Mouse (Mus musculus): Measurements from ENCODE around the gene Hsd17b11. TPM values are rescaled to one million over a fixed set of nuclear protein-coding genes. Genes with fewer than 3 reads are reported as not detected.
A peak's percentile ranks its signal among the peaks of the same experiment; 100 is the strongest.

Hsd17b11 gene
- polyA plus RNA-seq, 1 experiment from 2014 or later: 1.2 TPM

- Histone ChIP-seq H3K4me1 (replicated peaks) (peaks cover 15% of the 10 kb centered on the region), H3K4me3 (replicated peaks) (peak overlapping the region; percentile 78; the same call in 1 of the 2 replicates), H3K36me3 (peaks cover 23% of the 10 kb centered on the region), H3K9ac (replicated peaks) (no peak overlapping the region), H3K4me2 (replicated peaks) (peak overlapping the region; percentile 62), H3K27ac (no peak overlapping the region), H3K9me3 (no peaks in the 10 kb centered on the region), H3K27me3 (no peaks in the 10 kb centered on the region)
- no peak for ATAC-seq
- 60% methylated on average over 4 of the region's 4 CpGs for WGBS
Measured at GRCm38 (mm10) chr5:104048139-104048538, 26.4 kb upstream of the Hsd17b11 start.

- Histone ChIP-seq H3K27me3 (no peaks in the 10 kb centered on the region), H3K27ac (peak overlapping the region; percentile 67), H3K9ac (replicated peaks) (peak overlapping the region; percentile 87), H3K36me3 (peaks cover 20% of the 10 kb centered on the region), H3K4me3 (replicated peaks) (peak overlapping the region; percentile 78), H3K9me3 (no peaks in the 10 kb centered on the region), H3K4me2 (replicated peaks) (peak overlapping the region; percentile 62), H3K4me1 (replicated peaks) (peaks cover 15% of the 10 kb centered on the region)
- WGBS: 11% methylated on average over 19 of the region's 19 CpGs
- ATAC-seq: peak; percentile 31
Measured at GRCm38 (mm10) chr5:104047200-104048105, 25.7 kb upstream of the Hsd17b11 start.

GRCm38 (mm10) chr5:104046256-104047199, 24.8 kb upstream of the Hsd17b11 start, which contains the start of gene Nudt9:
Gene Nudt9 (plus strand): TSS chr5:104046306.
- 6% methylated on average over 77 of the region's 90 CpGs for WGBS
- peak within 1 kb of the TSS; percentile 87 for H3K9ac ChIP-seq (replicated peaks)
- H3K4me1 ChIP-seq (replicated peaks): peaks cover 15% of the 10 kb centered on the region
- H3K4me2 ChIP-seq (replicated peaks): peak within 1 kb of the TSS; percentile 62
- peaks cover 11% of the 10 kb centered on the region for H3K36me3 ChIP-seq
- peak; percentile 99 for ATAC-seq
- no peaks in the 10 kb centered on the region for H3K9me3 ChIP-seq
- no peaks in the 10 kb centered on the region for H3K27me3 ChIP-seq
- peak within 1 kb of the TSS; percentile 67 for H3K27ac ChIP-seq
- peak within 1 kb of the TSS; percentile 78 for H3K4me3 ChIP-seq (replicated peaks)

- Histone ChIP-seq H3K27me3 (no peaks in the 10 kb centered on the region), H3K36me3 (no peaks in the 10 kb centered on the region), H3K4me3 (replicated peaks) (no peak overlapping the region), H3K4me2 (replicated peaks) (no peak overlapping the region), H3K27ac (no peak overlapping the region), H3K9me3 (no peaks in the 10 kb centered on the region), H3K9ac (replicated peaks) (no peak overlapping the region), H3K4me1 (replicated peaks) (peaks cover 15% of the 10 kb centered on the region)
- WGBS: 52% methylated on average over 2 of the region's 2 CpGs
- ATAC-seq: no peak
Measured at GRCm38 (mm10) chr5:104043704-104044103, 22.0 kb upstream of the Hsd17b11 start.

GRCm38 (mm10) chr5:104042906-104043305, 21.2 kb upstream of the Hsd17b11 start:
- H3K27ac ChIP-seq: no peak overlapping the region

GRCm38 (mm10) chr5:104039154-104039932, 17.6 kb upstream of the Hsd17b11 start:
- Histone ChIP-seq H3K4me1 (replicated peaks) (no peaks in the 10 kb centered on the region), H3K9ac (replicated peaks) (no peak overlapping the region), H3K36me3 (no peaks in the 10 kb centered on the region), H3K27me3 (no peaks in the 10 kb centered on the region), H3K27ac (no peak overlapping the region), H3K9me3 (no peaks in the 10 kb centered on the region), H3K4me3 (replicated peaks) (no peak overlapping the region), H3K4me2 (replicated peaks) (no peak overlapping the region)
- no peak for ATAC-seq
- 64% methylated on average over 6 of the region's 6 CpGs for WGBS

More at GRCm38 (mm10) chr5:104042906-104043305, 21.2 kb upstream of the Hsd17b11 start:
- no peaks in the 10 kb centered on the region for H3K9me3 ChIP-seq
- H3K4me1 ChIP-seq (replicated peaks): peaks cover 11% of the 10 kb centered on the region
- H3K36me3 ChIP-seq: no peaks in the 10 kb centered on the region
- no peak overlapping the region for H3K9ac ChIP-seq (replicated peaks)
- no peak overlapping the region for H3K4me2 ChIP-seq (replicated peaks)
- H3K4me3 ChIP-seq (replicated peaks): no peak overlapping the region
- H3K27me3 ChIP-seq: no peaks in the 10 kb centered on the region
- 96% methylated on average over 2 of the region's 2 CpGs for WGBS
- no peak for ATAC-seq

- Histone ChIP-seq H3K36me3 (no peaks in the 10 kb centered on the region), H3K4me2 (replicated peaks) (no peak overlapping the region), H3K9ac (replicated peaks) (no peak overlapping the region), H3K4me3 (replicated peaks) (no peak overlapping the region), H3K4me1 (replicated peaks) (no peaks in the 10 kb centered on the region), H3K27me3 (no peaks in the 10 kb centered on the region), H3K9me3 (no peaks in the 10 kb centered on the region), H3K27ac (no peak overlapping the region)
- 93% methylated on average over 1 of the region's 1 CpGs for WGBS
- no peak for ATAC-seq
Measured at GRCm38 (mm10) chr5:104036686-104037085, 15.0 kb upstream of the Hsd17b11 start.

GRCm38 (mm10) chr5:104035824-104036223, 14.1 kb upstream of the Hsd17b11 start:
- H3K4me1 ChIP-seq (replicated peaks): no peaks in the 10 kb centered on the region
- H3K36me3 ChIP-seq: no peaks in the 10 kb centered on the region
- no peaks in the 10 kb centered on the region for H3K9me3 ChIP-seq
- no peaks in the 10 kb centered on the region for H3K27me3 ChIP-seq
- H3K4me2 ChIP-seq (replicated peaks): no peak overlapping the region
- H3K27ac ChIP-seq: no peak overlapping the region
- no peak overlapping the region for H3K4me3 ChIP-seq (replicated peaks)
- 70% methylated on average over 1 of the region's 1 CpGs for WGBS
- no peak for ATAC-seq
- H3K9ac ChIP-seq (replicated peaks): no peak overlapping the region

GRCm38 (mm10) chr5:104035066-104035465, 13.3 kb upstream of the Hsd17b11 start:
- no peak for ATAC-seq
- no peak overlapping the region for H3K4me2 ChIP-seq (replicated peaks)
- H3K4me3 ChIP-seq (replicated peaks): no peak overlapping the region
- no peak overlapping the region for H3K27ac ChIP-seq
- H3K9me3 ChIP-seq: no peaks in the 10 kb centered on the region
- H3K36me3 ChIP-seq: no peaks in the 10 kb centered on the region
- H3K9ac ChIP-seq (replicated peaks): no peak overlapping the region
- H3K4me1 ChIP-seq (replicated peaks): no peaks in the 10 kb centered on the region
- no peaks in the 10 kb centered on the region for H3K27me3 ChIP-seq

GRCm38 (mm10) chr5:104032434-104033097, 10.8 kb upstream of the Hsd17b11 start:
- H3K4me1 ChIP-seq (replicated peaks): no peaks in the 10 kb centered on the region
- H3K9ac ChIP-seq (replicated peaks): no peak overlapping the region
- no peak overlapping the region for H3K4me3 ChIP-seq (replicated peaks)
- ATAC-seq: no peak
- no peak overlapping the region for H3K4me2 ChIP-seq (replicated peaks)
- no peaks in the 10 kb centered on the region for H3K36me3 ChIP-seq
- H3K9me3 ChIP-seq: no peaks in the 10 kb centered on the region
- H3K27me3 ChIP-seq: no peaks in the 10 kb centered on the region
- 81% methylated on average over 2 of the region's 2 CpGs for WGBS
- H3K27ac ChIP-seq: no peak overlapping the region

GRCm38 (mm10) chr5:104025245-104025854, 3.6 kb upstream of the Hsd17b11 start:
- Histone ChIP-seq H3K27me3 (peaks cover 19% of the 10 kb centered on the region), H3K9ac (replicated peaks) (no peak overlapping the region), H3K4me2 (replicated peaks) (no peak overlapping the region), H3K4me1 (replicated peaks) (peaks cover 8% of the 10 kb centered on the region), H3K9me3 (no peaks in the 10 kb centered on the region), H3K27ac (no peak overlapping the region), H3K4me3 (replicated peaks) (no peak overlapping the region), H3K36me3 (no peaks in the 10 kb centered on the region)
- WGBS: 49% methylated on average over 17 of the region's 17 CpGs
- ATAC-seq: no peak

All from midbrain, embryonic 13.5 days (tissue).